Comparison of ENCODE assay signal across 26 mouse cellular contexts in genomic region chr8:128646456-128646855, GRCm38 (mm10).
"Had no signal": no experiment of that assay in that cellular context is flagged by ENCODE, and none has a peak within 500 bp of the region (broad histone marks: within the 10 kb centered on the region; RNA-seq: fewer than 3 reads in every experiment).

No protein-coding gene starts in this region.

- H3K36me3 ChIP-seq: intestine, embryonic 15.5 days; kidney, embryonic 15.5 days; limb, embryonic 12.5 days; limb, embryonic 15.5 days; midbrain, embryonic 10.5 days; midbrain, embryonic 13.5 days; neural tube, embryonic 12.5 days; neural tube, embryonic 15.5 days; stomach, embryonic 15.5 days had no signal

- DNase-seq: kidney, adult 11 months; kidney, adult 8-10 months; kidney, postnatal 25 days; layer of hippocampus, postnatal 36 days; left cerebral cortex, postnatal 4 days; liver, postnatal 0 days; lung, embryonic 14.5 days; lung, postnatal 36 days; retina, postnatal 1 day; right cerebral cortex, postnatal 25 days; spleen, adult 18-20 months; thymus, postnatal 25 days had no signal

- H3K4me1 ChIP-seq: intestine, embryonic 15.5 days; kidney, embryonic 15.5 days; limb, embryonic 12.5 days; limb, embryonic 15.5 days; midbrain, embryonic 10.5 days; midbrain, embryonic 13.5 days; neural tube, embryonic 12.5 days; neural tube, embryonic 15.5 days; stomach, embryonic 15.5 days had no signal

- H3K4me2 ChIP-seq: intestine, embryonic 15.5 days; kidney, embryonic 15.5 days; limb, embryonic 12.5 days; limb, embryonic 15.5 days; liver, embryonic 11.5 days; lung, embryonic 14.5 days; midbrain, embryonic 13.5 days; neural tube, embryonic 12.5 days; neural tube, embryonic 15.5 days; stomach, embryonic 15.5 days had no signal

- ATAC-seq: intestine, embryonic 15.5 days; liver, postnatal 0 days; lung, postnatal 0 days; midbrain, embryonic 13.5 days; midbrain, embryonic 16.5 days had no signal

- H3K9me3 ChIP-seq: intestine, embryonic 15.5 days; kidney, embryonic 15.5 days; limb, embryonic 12.5 days; limb, embryonic 15.5 days; midbrain, embryonic 10.5 days; midbrain, embryonic 13.5 days; neural tube, embryonic 12.5 days; neural tube, embryonic 15.5 days; stomach, embryonic 15.5 days had no signal

- H3K27ac ChIP-seq: intestine, embryonic 15.5 days; kidney, embryonic 15.5 days; left cerebral cortex, adult 2 months; limb, embryonic 12.5 days; limb, embryonic 15.5 days; liver, embryonic 14.5 days; midbrain, embryonic 10.5 days; midbrain, embryonic 13.5 days; neural tube, embryonic 12.5 days; neural tube, embryonic 15.5 days; stomach, embryonic 15.5 days had no signal

- H3K9ac ChIP-seq: intestine, embryonic 15.5 days; kidney, embryonic 15.5 days; limb, embryonic 12.5 days; limb, embryonic 15.5 days; liver, embryonic 14.5 days; liver, postnatal 0 days; lung, embryonic 14.5 days; midbrain, embryonic 13.5 days; neural tube, embryonic 12.5 days; neural tube, embryonic 15.5 days; stomach, embryonic 15.5 days had no signal

- H3K27me3 ChIP-seq: intestine, embryonic 15.5 days; kidney, embryonic 15.5 days; limb, embryonic 12.5 days; limb, embryonic 15.5 days; midbrain, embryonic 13.5 days; neural tube, embryonic 12.5 days; neural tube, embryonic 15.5 days; stomach, embryonic 15.5 days had no signal

- H3K4me3 ChIP-seq: intestine, embryonic 15.5 days; kidney, embryonic 15.5 days; left cerebral cortex, adult 2 months; limb, embryonic 12.5 days; limb, embryonic 15.5 days; midbrain, embryonic 10.5 days; midbrain, embryonic 13.5 days; neural tube, embryonic 12.5 days; neural tube, embryonic 15.5 days; stomach, embryonic 15.5 days had no signal
